Mouse (Mus musculus) urinary bladder, postnatal 36 days (tissue): ENCODE measurements around the gene Prdm15.

Experiments
- DNase-seq, 2 experiments: peaks; one replicate each; pipeline ENCODE4 v3.0.0; 2022; ENCODE audit warnings: low spot score in 2 of 2, mixed read lengths in 1 of 2

Prdm15 gene

GRCm38 (mm10) chr16:97851741-97852319, at the start of gene Prdm15:
Prdm15 (minus strand) TSS chr16:97851850.
- peak; percentile 86 to 89 for DNase-seq

- peak; percentile 43 to 77 for DNase-seq
Observed at GRCm38 (mm10) chr16:97897346-97898024, 45.8 kb upstream of the Prdm15 start.

- DNase-seq, result no peak
Observed at GRCm38 (mm10) chr16:97887762-97888161, 36.1 kb upstream of the Prdm15 start.

- DNase-seq, result no peak
Observed at GRCm38 (mm10) chr16:97883696-97884095, 32.0 kb upstream of the Prdm15 start.

- DNase-seq, result no peak
Observed at GRCm38 (mm10) chr16:97882891-97883290, 31.2 kb upstream of the Prdm15 start.

GRCm38 (mm10) chr16:97879134-97879533, 27.5 kb upstream of the Prdm15 start:
- peak; percentile 25 to 43 for DNase-seq

GRCm38 (mm10) chr16:97877502-97877901, 25.9 kb upstream of the Prdm15 start:
- no peak for DNase-seq

GRCm38 (mm10) chr16:97875101-97875500, 23.5 kb upstream of the Prdm15 start:
- DNase-seq, result no peak

- DNase-seq, result no peak
Observed at GRCm38 (mm10) chr16:97874376-97874775, 22.7 kb upstream of the Prdm15 start.

- DNase-seq, result peak; percentile 44 to 52
Observed at GRCm38 (mm10) chr16:97872657-97873056, 21.0 kb upstream of the Prdm15 start.

- DNase-seq, result no peak
Observed at GRCm38 (mm10) chr16:97869193-97870102, 17.8 kb upstream of the Prdm15 start.

GRCm38 (mm10) chr16:97863932-97864467, 12.3 kb upstream of the Prdm15 start:
- DNase-seq, result no peak

GRCm38 (mm10) chr16:97856050-97856449, 4.4 kb upstream of the Prdm15 start:
- no peak for DNase-seq

- peak; percentile 86 to 89 for DNase-seq
Observed at GRCm38 (mm10) chr16:97851061-97851740, 449 bp downstream of the Prdm15 start.

GRCm38 (mm10) chr16:97850667-97851060, 986 bp downstream of the Prdm15 start:
- peak in 1 of 2 experiments; percentile 10 for DNase-seq

- DNase-seq, result no peak
Observed at GRCm38 (mm10) chr16:97848832-97849231, 2.8 kb downstream of the Prdm15 start.

- no peak for DNase-seq
Observed at GRCm38 (mm10) chr16:97844967-97845937, 6.4 kb downstream of the Prdm15 start.

- DNase-seq, result no peak
Observed at GRCm38 (mm10) chr16:97832154-97832553, 19.5 kb downstream of the Prdm15 start.

GRCm38 (mm10) chr16:97828207-97828606, 23.4 kb downstream of the Prdm15 start:
- DNase-seq, result no peak

GRCm38 (mm10) chr16:97823311-97824007, 28.2 kb downstream of the Prdm15 start:
- no peak for DNase-seq
